Mouse (Mus musculus): ENCODE results near the gene Fgfr2. TPM values are rescaled to one million over a fixed set of nuclear protein-coding genes. Genes with fewer than 3 reads are reported as not detected.

Fgfr2 gene
- polyA plus RNA-seq, 1 experiment from 2014 or later: 93.4 TPM

DNA sequence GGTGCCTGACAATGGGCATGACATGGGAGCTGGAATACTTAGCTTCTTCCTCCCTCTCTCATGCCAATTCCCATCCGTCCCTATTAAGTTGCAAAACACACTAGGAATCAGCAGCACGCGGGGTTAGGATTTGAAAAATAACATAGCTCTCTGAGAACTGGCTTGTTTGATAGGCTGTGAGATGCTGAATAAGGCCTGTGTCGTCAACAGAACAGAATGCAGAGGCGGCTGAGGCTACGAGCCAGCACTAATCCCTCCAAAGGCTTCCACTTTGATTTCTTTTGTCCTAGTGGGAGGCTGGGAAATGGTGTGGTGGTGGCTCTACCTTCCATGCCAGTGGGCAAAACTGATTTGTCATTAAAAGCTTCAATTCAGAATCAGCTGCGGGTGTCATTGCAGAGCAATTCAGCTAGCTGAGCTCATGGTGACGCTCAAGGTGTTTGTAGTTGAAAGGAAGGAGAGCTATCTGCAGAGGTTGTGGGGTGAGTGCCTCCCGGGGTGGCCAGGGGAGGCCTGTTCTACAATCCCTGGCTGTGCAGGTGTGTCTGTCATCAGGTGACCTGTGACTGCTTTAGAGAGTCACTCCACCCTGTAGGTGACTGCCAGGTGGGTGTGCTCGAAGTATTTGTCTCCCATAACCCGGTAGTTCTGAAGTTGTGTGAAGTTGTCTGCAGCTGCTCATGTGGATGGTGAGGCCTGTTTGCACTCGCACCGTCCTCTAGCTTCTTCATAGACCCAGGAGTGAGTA, 2532.9 kb downstream of the Fgfr2 start:
- Histone ChIP-seq H3K36me3 (ENCODE audit: control insufficient read depth, insufficient read depth, low read length) (no peaks in the 10 kb centered on the region), H3K4me2 (ENCODE audit: low read depth, low read length) (no peak overlapping the region), H3K4me1 (ENCODE audit: control insufficient read depth, insufficient read depth, low read length) (peaks cover 8% of the 10 kb centered on the region; the same call in 1 of the 2 replicates), H3K4me3 (replicated peaks; ENCODE audit: low read length) (no peak overlapping the region), H3K27me3 (ENCODE audit: control insufficient read depth, insufficient read depth, low read length) (no peaks in the 10 kb centered on the region), H3K27ac (ENCODE audit: low read length) (peak overlapping the region; percentile 8; the same call in 1 of the 2 replicates), H3K9me3 (replicated peaks; ENCODE audit: control insufficient read depth, low read length) (no peaks in the 10 kb centered on the region), H3K9ac (ENCODE audit: low read length) (no peak overlapping the region)
- peak; percentile 73; the same call in 1 of the 2 replicates for ATAC-seq (ENCODE audit: insufficient read depth, low FRiP score)
- WGBS: 50% methylated on average over 13 of the region's 13 CpGs

DNA sequence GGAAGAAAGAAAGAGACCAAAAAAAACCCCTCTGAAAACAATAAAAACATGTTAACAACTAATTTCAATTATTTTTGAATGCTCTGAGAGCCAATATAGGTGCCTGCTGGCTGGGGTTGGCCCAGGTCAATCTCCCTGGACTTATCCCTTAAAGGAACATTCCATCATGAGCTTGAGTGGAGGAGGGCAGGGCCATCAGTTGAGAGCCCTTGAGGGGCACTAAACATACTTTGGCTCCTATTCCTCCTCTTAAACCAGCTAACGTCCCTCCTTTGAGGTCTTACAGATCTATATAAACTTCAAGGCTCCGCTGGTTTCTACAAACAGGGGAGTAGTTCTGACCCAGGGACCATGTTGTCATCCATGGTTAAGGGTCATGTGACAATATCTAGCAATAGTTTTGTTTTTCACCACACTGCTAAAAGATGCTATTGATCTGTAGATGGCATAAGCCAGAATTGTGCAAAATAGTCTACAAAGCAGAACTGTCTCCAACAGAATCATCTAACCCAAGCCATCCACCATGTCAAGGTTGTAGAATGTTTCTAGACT, 2536.6 kb downstream of the Fgfr2 start:
- Histone ChIP-seq H3K4me2 (ENCODE audit: low read depth, low read length) (no peak overlapping the region), H3K9me3 (replicated peaks; ENCODE audit: control insufficient read depth, low read length) (no peaks in the 10 kb centered on the region), H3K27me3 (ENCODE audit: control insufficient read depth, insufficient read depth, low read length) (no peaks in the 10 kb centered on the region), H3K9ac (ENCODE audit: low read length) (no peak overlapping the region), H3K4me1 (ENCODE audit: control insufficient read depth, insufficient read depth, low read length) (peaks cover 8% of the 10 kb centered on the region; the same call in 1 of the 2 replicates), H3K27ac (ENCODE audit: low read length) (no peak overlapping the region), H3K36me3 (ENCODE audit: control insufficient read depth, insufficient read depth, low read length) (no peaks in the 10 kb centered on the region), H3K4me3 (replicated peaks; ENCODE audit: low read length) (no peak overlapping the region)
- WGBS: 74% methylated on average over 2 of the region's 2 CpGs
- no peak for ATAC-seq (ENCODE audit: insufficient read depth, low FRiP score)

GRCm38 (mm10) chr7:130578607-130579006, 2544.5 kb downstream of the Fgfr2 start:
- H3K36me3 ChIP-seq (ENCODE audit: control insufficient read depth, insufficient read depth, low read length): no peaks in the 10 kb centered on the region
- no peak overlapping the region for H3K27ac ChIP-seq (ENCODE audit: low read length)
- no peak overlapping the region for H3K4me2 ChIP-seq (ENCODE audit: low read depth, low read length)
- H3K4me3 ChIP-seq (replicated peaks; ENCODE audit: low read length): no peak overlapping the region
- peaks cover 12% of the 10 kb centered on the region; the same call in 1 of the 2 replicates for H3K4me1 ChIP-seq (ENCODE audit: control insufficient read depth, insufficient read depth, low read length)
- no peaks in the 10 kb centered on the region for H3K9me3 ChIP-seq (replicated peaks; ENCODE audit: control insufficient read depth, low read length)
- ATAC-seq (ENCODE audit: insufficient read depth, low FRiP score): no peak
- WGBS: 57% methylated on average over 5 of the region's 5 CpGs
- no peak overlapping the region for H3K9ac ChIP-seq (ENCODE audit: low read length)
- no peaks in the 10 kb centered on the region for H3K27me3 ChIP-seq (ENCODE audit: control insufficient read depth, insufficient read depth, low read length)

DNA sequence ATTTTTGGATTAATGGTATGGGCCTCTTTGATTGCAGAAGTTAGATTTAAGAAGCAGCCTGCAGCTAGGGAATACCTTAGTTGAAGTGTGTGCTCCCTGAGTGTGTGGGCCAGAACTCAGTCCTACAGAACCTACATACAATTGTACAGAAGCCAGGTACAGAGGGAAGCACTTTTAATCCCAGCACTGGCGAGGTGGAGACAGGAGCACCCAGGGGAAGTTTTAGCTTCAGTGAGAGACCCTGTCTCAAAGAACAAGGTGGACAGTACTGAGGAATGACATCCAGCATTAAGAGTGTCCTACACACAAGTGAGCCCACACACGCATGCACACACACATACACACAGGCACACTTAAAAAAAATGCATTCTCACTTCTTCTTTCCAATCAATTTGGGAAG, 2545.1 kb downstream of the Fgfr2 start:
- no peak overlapping the region for H3K4me2 ChIP-seq (ENCODE audit: low read depth, low read length)
- peak overlapping the region; percentile 29; the same call in 1 of the 2 replicates for H3K9ac ChIP-seq (ENCODE audit: low read length)
- peaks cover 12% of the 10 kb centered on the region; the same call in 1 of the 2 replicates for H3K4me1 ChIP-seq (ENCODE audit: control insufficient read depth, insufficient read depth, low read length)
- WGBS: 81% methylated on average over 2 of the region's 2 CpGs
- no peaks in the 10 kb centered on the region for H3K36me3 ChIP-seq (ENCODE audit: control insufficient read depth, insufficient read depth, low read length)
- H3K27me3 ChIP-seq (ENCODE audit: control insufficient read depth, insufficient read depth, low read length): no peaks in the 10 kb centered on the region
- peak overlapping the region; percentile 21; the same call in 1 of the 2 replicates for H3K27ac ChIP-seq (ENCODE audit: low read length)
- no peak overlapping the region for H3K4me3 ChIP-seq (replicated peaks; ENCODE audit: low read length)
- no peaks in the 10 kb centered on the region for H3K9me3 ChIP-seq (replicated peaks; ENCODE audit: control insufficient read depth, low read length)
- ATAC-seq (ENCODE audit: insufficient read depth, low FRiP score): no peak

DNA sequence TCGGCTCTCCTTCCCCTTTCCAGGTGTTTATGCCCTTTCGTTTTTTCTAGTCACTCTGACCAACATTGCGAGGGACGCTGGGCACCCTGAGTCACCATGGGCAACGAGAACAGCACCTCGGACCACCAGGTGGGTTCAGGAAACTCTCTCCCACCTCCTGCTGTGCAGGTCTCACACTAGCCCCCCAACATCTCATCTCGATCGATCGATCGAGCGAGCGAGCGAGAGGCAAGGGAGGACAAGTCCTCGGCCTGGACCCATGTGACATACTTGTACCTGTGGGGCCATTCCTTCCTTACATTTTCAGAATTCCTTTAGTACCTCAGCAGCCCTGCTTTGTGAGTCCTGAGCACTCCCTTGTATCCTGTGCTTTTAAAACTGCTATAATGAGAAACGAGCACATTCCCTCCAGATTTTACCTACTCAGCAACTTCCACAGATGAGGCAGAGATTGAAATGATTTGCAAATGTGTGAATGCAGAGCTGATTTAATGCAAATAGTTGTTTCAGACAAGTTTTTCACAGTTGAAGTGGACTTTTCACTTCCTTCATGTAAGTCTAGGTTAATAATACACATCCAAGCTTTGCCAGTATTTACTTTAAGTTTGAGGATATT, 2545.7 kb downstream of the Fgfr2 start, which contains the start of gene Tacc2:
TSS of gene Tacc2 (plus strand) at position 51 of the 616 bp plus-strand sequence.
- H3K9ac ChIP-seq (ENCODE audit: low read length): peak within 1 kb of the TSS; percentile 53

GRCm38 (mm10) chr7:130576981-130577380, 2546.2 kb downstream of the Fgfr2 start:
- Histone ChIP-seq H3K9ac (ENCODE audit: low read length) (peak overlapping the region; percentile 53), H3K9me3 (replicated peaks; ENCODE audit: control insufficient read depth, low read length) (no peaks in the 10 kb centered on the region), H3K27me3 (ENCODE audit: control insufficient read depth, insufficient read depth, low read length) (no peaks in the 10 kb centered on the region), H3K27ac (ENCODE audit: low read length) (peak overlapping the region; percentile 51), H3K4me2 (ENCODE audit: low read depth, low read length) (peak overlapping the region; percentile 50), H3K4me1 (ENCODE audit: control insufficient read depth, insufficient read depth, low read length) (peaks cover 12% of the 10 kb centered on the region; the same call in 1 of the 2 replicates), H3K36me3 (ENCODE audit: control insufficient read depth, insufficient read depth, low read length) (no peaks in the 10 kb centered on the region), H3K4me3 (replicated peaks; ENCODE audit: low read length) (peak overlapping the region; percentile 35)
- peak; percentile 14; the same call in 1 of the 2 replicates for ATAC-seq (ENCODE audit: insufficient read depth, low FRiP score)
- 13% methylated on average over 10 of the region's 10 CpGs for WGBS

More for the DNA sequence above, 2545.7 kb downstream of the Fgfr2 start, which contains the start of gene Tacc2:
- H3K4me2 ChIP-seq (ENCODE audit: low read depth, low read length): peak within 1 kb of the TSS; percentile 50
- no peaks in the 10 kb centered on the region for H3K9me3 ChIP-seq (replicated peaks; ENCODE audit: control insufficient read depth, low read length)
- H3K4me1 ChIP-seq (ENCODE audit: control insufficient read depth, insufficient read depth, low read length): peaks cover 12% of the 10 kb centered on the region; the same call in 1 of the 2 replicates
- 28% methylated on average over 15 of the region's 15 CpGs for WGBS
- peak within 1 kb of the TSS; percentile 35 for H3K4me3 ChIP-seq (replicated peaks; ENCODE audit: low read length)
- no peak for ATAC-seq (ENCODE audit: insufficient read depth, low FRiP score)
- H3K27me3 ChIP-seq (ENCODE audit: control insufficient read depth, insufficient read depth, low read length): no peaks in the 10 kb centered on the region
- H3K36me3 ChIP-seq (ENCODE audit: control insufficient read depth, insufficient read depth, low read length): no peaks in the 10 kb centered on the region
- H3K27ac ChIP-seq (ENCODE audit: low read length): peak within 1 kb of the TSS; percentile 51

DNA sequence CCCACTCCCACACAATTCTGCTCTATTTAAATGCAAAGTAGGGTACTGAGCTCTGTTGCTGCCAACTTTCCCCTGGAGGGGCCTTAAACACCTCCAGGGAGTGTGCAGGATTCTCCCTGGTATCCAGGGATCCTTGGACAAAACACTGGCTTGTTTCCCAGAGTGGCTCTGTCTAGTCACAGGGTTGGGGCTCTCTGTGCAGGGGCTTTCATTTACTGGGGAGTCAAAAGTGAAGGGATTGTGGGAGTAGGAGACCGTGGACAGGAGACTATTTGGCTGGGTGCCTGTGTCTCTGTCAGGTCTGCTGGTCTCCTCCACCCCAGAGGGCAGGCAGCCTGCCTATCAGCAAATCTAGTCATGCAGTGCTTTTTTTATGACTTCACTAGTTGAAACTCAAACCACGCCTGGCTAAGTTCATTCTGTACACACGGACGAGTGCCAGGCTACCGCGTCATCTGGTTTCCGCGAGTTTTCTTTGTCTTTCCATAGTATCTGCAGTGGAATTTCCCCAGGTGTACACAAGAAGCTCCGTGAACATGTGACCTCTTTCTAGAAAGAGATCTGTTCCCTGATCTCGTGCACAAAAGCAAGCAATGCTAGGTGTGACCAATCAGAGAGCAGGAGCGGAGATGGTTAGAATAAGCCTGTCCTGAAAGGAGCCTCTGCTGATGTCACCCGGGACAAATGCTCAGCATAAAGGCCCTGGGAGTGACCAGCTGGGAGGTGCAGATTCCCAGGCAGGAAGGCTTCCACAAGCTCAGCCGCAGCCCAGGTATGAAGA, 2548.7 kb downstream of the Fgfr2 start:
- Histone ChIP-seq H3K4me1 (ENCODE audit: control insufficient read depth, insufficient read depth, low read length) (peaks cover 12% of the 10 kb centered on the region; the same call in 1 of the 2 replicates), H3K27me3 (ENCODE audit: control insufficient read depth, insufficient read depth, low read length) (no peaks in the 10 kb centered on the region), H3K4me2 (ENCODE audit: low read depth, low read length) (peak overlapping the region; percentile 22), H3K27ac (ENCODE audit: low read length) (peak overlapping the region; percentile 72), H3K36me3 (ENCODE audit: control insufficient read depth, insufficient read depth, low read length) (no peaks in the 10 kb centered on the region), H3K9ac (ENCODE audit: low read length) (no peak overlapping the region; the same call in 1 of the 2 replicates), H3K4me3 (replicated peaks; ENCODE audit: low read length) (0 out of 2 replicates have a peak overlapping the region, but pooled peaks have one; percentile 1), H3K9me3 (replicated peaks; ENCODE audit: control insufficient read depth, low read length) (no peaks in the 10 kb centered on the region)
- WGBS: 39% methylated on average over 13 of the region's 13 CpGs
- ATAC-seq (ENCODE audit: insufficient read depth, low FRiP score): peak; percentile 82

- peak overlapping the region; percentile 72; the same call in 1 of the 2 replicates for H3K27ac ChIP-seq (ENCODE audit: low read length)
- 95% methylated on average over 10 of the region's 10 CpGs for WGBS
- no peak for ATAC-seq (ENCODE audit: insufficient read depth, low FRiP score)
These were observed 2549.4 kb downstream of the Fgfr2 start for GRCm38 (mm10) chr7:130573746-130574145.

More at GRCm38 (mm10) chr7:130573746-130574145, 2549.4 kb downstream of the Fgfr2 start:
- Histone ChIP-seq H3K4me2 (ENCODE audit: low read depth, low read length) (no peak overlapping the region), H3K9ac (ENCODE audit: low read length) (no peak overlapping the region), H3K4me3 (replicated peaks; ENCODE audit: low read length) (no peak overlapping the region), H3K36me3 (ENCODE audit: control insufficient read depth, insufficient read depth, low read length) (no peaks in the 10 kb centered on the region), H3K9me3 (replicated peaks; ENCODE audit: control insufficient read depth, low read length) (no peaks in the 10 kb centered on the region), H3K27me3 (ENCODE audit: control insufficient read depth, insufficient read depth, low read length) (no peaks in the 10 kb centered on the region), H3K4me1 (ENCODE audit: control insufficient read depth, insufficient read depth, low read length) (peaks cover 16% of the 10 kb centered on the region; the same call in 1 of the 2 replicates)

Data from stomach, embryonic 16.5 days (tissue).